Mouse (Mus musculus) lung, postnatal 25 days (tissue): Measurements from ENCODE around the gene Zfp384.
"Not testable (repeated sequence)": the region's sequence is repeated elsewhere in the genome, so short reads cannot be mapped to it uniquely, and the experiment has no call there.

ENCODE experiments used
- DNase-seq: peaks from one replicate; pipeline ENCODE4 v3.0.0; 2022; ENCODE audit warnings: low spot score

Zfp384 gene

GRCm38 (mm10) chr6:125009181-125010073, 482 bp downstream of the Zfp384 start:
- DNase-seq: peak; percentile 84

- DNase-seq: no peak
These were observed 8.7 kb downstream of the Zfp384 start for GRCm38 (mm10) chr6:125017682-125018081.

GRCm38 (mm10) chr6:125030532-125030931, 21.6 kb downstream of the Zfp384 start:
- peak; percentile 42 for DNase-seq

DNA sequence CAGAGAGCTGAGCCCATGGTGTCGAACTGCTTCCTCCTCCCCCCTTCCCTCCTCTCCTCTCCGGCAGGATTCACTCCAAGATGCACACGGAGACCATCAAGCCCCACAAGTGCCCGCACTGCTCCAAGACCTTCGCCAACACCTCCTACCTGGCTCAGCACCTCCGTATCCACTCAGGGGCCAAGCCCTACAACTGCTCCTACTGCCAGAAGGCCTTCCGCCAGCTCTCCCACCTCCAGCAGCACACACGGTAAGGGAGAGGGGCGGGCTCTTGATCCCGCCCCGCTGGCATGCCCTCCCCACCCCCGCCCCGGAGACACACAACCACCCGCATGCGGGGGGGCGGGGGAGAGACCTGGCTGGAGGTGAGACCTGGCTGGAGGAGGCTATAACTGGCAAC, 22.7 kb downstream of the Zfp384 start:
- DNase-seq: no peak

- DNase-seq: no peak
These were observed 29.7 kb downstream of the Zfp384 start for GRCm38 (mm10) chr6:125038666-125039065.

DNA sequence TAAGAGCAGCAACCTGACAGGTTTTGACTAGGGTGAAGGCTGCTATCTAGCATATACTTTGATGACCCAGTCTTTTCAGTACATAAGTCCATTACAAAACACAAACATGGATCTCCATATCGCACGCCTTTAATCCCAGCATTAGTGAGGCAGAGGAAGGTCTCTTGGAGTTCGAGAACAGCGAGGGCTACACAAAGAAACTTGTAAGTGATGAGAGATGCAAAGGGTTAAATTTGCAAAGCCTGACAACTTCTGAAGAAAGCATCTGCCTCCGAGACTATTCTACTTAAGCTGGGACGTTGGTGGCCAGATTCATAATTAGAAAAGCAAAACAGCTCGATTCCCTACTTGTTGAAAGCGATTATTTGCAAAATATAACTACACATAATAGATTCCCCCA, 30.2 kb downstream of the Zfp384 start:
- no peak for DNase-seq

- DNase-seq: peak; percentile 95
These were observed 30.7 kb downstream of the Zfp384 start, which contains the start of gene Ing4 for GRCm38 (mm10) chr6:125039533-125040153. Gene Ing4 (plus strand): TSS chr6:125039760.

DNA sequence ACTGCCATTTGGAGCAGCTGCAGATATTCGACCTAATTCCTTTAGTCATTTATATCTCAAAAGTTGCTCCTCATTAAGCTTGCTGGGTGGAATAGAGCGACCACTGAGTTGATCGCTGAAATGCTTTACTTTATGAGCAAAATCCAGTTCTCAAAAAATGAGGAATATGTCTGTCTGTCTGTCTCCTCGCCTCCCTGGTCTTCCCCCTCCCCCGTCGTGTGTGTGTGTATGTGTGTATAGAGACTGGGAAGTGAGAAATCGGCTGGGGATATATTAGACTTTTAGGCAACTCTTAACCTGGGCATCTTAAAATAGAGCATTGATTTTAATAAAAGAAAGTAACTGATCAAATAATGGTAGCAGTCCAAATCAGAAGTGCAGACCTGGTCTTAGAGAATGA, 31.3 kb downstream of the Zfp384 start:
- DNase-seq: no peak

DNA sequence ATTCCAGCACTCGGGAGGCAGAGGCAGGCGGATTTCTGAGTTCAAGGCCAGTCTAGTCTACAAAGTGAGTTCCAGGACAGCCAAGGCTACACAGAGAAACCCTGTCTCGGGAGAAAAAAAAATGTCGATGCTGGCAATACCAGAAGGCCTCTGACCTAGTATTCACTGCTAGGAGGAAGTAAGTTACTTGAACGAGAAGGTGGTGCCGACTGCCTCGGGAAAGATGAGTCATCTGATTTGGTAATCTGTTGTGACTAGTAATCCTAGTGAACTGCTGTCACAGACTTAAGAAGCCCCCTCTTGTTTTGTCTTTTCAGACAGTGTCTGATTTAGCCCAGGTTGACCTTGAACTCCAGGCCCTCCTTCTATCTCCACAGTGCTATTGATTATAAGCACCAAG, 32.1 kb downstream of the Zfp384 start:
- peak; percentile 26 for DNase-seq

DNA sequence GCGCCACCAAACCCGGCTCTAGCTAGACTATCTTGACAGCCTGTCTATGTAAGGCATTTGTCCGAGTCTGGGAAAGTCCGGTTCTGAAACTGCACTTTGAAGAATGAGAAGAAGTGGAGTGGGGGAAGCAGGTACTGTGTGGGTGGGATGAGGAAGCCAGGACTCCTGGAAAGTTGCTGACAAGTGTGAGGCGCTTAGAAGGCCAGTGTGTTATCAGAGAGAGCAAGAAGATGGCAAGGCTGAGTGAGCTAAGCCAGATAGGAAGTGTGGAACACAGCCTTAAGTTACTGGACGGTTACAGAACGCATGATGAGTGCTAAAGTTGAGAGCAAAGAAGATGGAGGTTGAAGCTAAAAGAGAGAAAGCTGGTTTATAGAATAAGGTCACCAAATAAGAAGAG, 33.1 kb downstream of the Zfp384 start:
- DNase-seq: no peak

DNA sequence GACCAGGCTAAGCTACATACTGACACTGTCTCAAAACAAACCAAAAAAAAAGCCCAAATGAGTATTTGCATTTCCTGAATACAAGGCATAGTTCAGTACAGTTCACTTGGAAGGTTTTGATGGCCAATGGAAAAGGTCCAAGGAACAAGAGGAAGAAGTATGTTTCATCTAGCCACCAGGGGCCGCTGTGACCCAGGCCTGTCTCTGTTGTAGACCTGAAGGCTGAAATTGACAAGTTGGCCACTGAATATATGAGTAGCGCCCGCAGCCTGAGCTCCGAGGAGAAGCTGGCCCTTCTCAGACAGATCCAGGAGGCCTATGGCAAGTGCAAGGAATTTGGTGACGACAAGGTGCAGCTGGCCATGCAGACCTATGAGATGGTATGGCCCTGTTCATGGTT, 37.7 kb downstream of the Zfp384 start:
- peak; percentile 82 for DNase-seq

DNA sequence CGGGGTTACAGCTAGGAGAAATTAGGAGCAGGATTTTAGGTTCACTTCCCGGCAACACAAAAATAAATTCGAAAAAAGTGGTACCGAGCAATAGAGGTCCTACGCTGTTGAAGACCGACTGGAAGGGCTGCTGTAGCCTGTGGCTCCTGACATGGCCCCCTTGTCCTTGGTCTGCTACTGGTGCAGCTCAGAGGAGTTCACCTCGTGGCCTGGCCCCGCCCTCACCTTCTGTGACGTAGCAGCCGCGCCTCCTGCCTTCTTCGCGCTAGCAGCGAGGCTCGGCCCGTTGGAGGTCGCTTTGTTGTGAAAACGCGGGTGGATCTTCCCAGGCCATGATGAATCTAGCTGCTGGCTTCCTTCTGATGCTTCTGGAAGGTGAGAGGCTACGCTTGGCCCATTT, 40.7 kb downstream of the Zfp384 start, which contains the start of gene Acrbp:
Acrbp (plus strand) TSS at position 12 of the 400 bp plus-strand sequence.
- DNase-seq: no peak

DNA sequence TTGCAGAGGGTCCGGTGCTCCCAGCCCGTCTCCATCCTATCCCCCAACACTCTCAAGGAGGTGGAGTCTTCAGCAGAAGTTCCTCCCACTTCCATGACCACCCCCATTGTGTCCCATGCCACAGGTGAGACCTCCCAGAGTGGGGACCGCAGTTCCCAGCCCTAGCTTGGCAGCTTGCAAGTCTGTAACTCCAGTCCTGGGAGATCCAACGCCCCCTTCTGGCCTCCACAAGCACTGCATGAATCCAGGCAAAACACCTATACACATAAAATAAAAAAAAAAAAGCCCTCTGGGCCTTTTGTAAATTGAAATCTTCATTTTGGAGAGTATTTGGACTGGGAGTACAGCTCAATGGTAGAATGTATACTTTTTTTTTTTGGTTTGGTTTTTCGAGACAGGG, 42.3 kb downstream of the Zfp384 start:
- DNase-seq: no peak

DNA sequence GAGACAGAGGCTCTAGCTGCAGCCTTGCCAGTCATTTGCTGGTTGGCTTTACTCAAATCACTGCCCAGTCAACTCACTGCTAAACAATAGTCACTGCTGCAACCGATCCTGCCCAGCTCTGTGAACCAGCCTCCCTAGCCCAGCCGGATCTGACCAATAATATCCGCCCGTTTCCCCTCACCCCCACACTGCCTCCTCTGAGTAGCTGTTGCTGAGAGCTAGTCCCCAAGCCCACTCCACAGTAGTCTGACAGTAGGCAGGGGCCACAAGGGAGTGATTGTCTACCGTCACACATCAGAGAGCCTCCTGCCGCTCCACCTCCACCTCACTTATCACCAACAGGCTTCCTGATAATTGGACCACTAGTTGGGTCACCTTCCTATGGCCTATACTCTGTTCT, 52.5 kb downstream of the Zfp384 start:
- DNase-seq: no peak

GRCm38 (mm10) chr6:125062511-125062910, 53.6 kb downstream of the Zfp384 start:
- DNase-seq: no peak

- DNase-seq: no peak
These were observed 55.0 kb downstream of the Zfp384 start for GRCm38 (mm10) chr6:125063906-125064305.

GRCm38 (mm10) chr6:125065223-125065622, 56.3 kb downstream of the Zfp384 start:
- not testable (repeated sequence) for DNase-seq

GRCm38 (mm10) chr6:125067571-125067995, 58.6 kb downstream of the Zfp384 start, which contains the start of gene Lpar5:
Gene Lpar5 (plus strand): TSS chr6:125067920.
- no peak for DNase-seq

GRCm38 (mm10) chr6:125071170-125071895, 62.4 kb downstream of the Zfp384 start:
- DNase-seq: peak; percentile 35

- DNase-seq: no peak
These were observed 62.9 kb downstream of the Zfp384 start for GRCm38 (mm10) chr6:125071896-125072279.

GRCm38 (mm10) chr6:125073825-125074224, 64.9 kb downstream of the Zfp384 start:
- no peak for DNase-seq

- DNase-seq: no peak
These were observed 72.4 kb downstream of the Zfp384 start for GRCm38 (mm10) chr6:125081394-125081793.
